Mouse (Mus musculus) heart, adult 11 months (tissue): Measurements from ENCODE around the gene Nme7.

Source experiments
- DNase-seq: peaks from one replicate; pipeline ENCODE4 v3.0.0; 2022

The Nme7 gene

DNA sequence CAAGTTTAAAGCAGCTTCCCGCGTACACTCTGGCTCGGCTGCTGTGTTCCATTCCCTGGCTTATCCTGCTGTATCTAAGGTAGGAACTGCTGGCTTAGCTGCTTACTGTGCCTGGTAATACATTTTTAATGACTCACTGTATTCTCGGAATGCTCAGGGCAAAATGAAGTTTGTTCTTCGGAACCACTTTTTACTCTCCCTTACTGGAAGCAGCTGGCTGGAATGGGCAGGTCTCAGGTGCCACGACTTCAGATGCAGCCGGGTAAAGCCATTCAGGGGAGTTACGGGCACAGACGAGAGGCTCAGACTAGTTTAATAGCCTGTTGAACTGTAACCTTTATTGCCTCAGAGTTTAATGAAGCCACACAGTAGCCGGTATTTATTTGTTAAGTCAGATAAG, 17.5 kb downstream of the Nme7 start:
- peak; percentile 49 for DNase-seq

DNA sequence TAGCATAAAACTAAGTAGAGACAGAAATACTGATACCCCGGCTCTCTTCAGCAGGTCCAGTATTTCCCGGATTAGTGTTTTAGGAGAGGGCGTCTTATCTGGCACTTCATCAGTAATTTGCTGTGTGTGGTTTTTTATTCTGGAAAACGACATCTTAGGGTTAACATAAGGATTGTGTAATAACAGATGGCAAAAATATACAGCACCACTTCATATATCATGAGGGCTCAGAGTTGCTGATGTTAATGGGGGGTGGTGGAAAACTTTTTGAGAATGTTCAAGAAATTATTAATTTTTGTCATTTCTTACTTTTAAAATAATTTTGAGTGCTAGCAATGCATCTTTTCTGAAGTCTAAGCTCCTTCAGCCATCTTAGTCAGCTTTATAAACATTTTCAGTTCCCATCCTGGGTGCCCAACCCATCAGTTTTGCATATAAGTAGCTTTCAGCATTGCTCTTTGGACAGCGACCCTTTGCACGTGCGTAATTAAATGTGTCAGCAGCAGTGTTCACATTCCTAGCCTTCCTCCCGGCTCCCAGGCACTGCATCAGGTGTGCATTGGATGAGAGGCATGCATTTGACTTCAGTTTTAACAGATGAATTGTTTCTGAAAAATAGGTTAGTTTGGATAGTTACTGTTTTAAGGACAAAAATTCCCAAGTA, 19.2 kb downstream of the Nme7 start:
- no peak for DNase-seq

DNA sequence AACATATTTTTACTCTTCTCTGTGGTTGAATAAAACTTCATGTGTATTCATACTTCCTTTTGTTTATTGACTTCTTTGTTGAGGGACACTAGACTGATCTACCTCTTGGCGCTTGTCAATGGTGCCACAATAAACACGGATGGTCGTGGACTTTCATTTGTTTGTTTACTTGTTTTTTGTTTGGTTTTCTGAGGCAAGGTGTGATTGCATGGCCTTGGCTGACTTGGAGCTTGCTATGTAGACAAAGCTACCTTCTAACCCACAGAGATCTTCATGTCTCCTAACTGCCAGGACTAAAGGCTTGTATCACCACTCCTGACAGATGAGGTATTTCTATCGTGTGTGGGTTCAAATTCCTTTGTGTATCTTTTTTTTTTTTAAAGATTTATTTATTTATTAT, 20.3 kb downstream of the Nme7 start:
- DNase-seq: no peak

DNA sequence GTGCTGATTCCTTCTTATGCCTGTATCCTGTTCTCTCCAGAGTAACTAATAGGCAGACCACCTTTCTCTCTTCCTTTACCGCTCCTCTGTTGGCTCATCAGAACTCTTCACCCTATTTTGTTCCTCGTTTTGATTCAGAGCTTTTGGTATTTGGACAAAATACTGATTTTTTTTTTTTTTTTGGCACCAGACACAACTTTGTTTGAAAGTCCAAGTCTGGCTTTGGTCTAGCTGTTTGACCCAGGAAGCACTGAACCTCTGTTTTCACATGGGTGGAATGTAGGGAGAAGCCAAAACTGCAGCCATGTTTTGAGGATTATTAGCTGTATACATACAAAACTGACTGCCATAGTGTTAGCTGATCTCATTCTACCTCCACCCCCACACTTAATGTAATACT, 21.0 kb downstream of the Nme7 start:
- DNase-seq: no peak

DNA sequence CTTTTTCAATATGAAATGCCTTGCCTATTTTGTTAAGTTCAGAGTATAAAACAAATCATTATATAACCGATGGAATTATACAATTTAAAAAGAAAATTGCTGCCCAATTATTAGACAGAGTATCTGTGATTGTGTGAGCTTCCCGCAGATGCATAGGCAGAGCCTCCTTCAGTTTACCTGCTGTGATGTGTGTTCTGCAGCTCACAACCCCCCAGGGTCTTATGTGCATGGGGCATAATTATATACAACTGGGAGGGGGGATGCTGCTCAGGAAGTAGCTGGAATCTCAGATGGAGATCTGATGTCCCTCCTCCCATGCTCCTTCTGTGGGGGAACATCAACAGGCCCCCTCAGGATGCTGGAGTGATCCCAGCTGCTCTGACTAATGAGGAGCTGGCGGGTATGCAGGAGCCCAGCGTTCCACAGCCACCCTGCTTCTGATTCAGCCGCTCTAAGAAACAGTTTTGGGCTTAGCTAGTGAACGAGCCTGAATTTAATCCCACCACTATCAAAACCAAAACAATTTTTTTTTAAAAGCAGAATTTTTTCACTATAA, 22.8 kb downstream of the Nme7 start:
- DNase-seq: no peak

DNA sequence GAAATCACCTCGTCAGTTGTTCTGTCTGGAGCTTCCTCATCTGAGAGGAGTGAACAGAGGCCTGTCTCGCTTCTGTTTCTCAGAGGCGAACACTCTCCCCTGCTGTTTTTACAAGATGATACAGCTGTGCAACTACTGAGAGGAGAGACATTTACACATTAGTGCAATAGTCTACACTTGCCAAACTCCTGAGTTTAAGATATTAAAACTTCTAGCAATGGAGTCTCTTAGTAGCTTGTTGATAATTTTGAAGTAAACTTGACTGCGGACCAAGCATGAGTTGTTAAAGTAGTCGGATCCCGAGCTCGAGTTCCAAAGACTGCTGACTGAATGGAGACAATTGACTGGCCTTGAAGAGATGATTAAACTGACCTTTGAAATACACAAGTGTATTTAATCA, 23.8 kb downstream of the Nme7 start:
- DNase-seq: no peak

DNA sequence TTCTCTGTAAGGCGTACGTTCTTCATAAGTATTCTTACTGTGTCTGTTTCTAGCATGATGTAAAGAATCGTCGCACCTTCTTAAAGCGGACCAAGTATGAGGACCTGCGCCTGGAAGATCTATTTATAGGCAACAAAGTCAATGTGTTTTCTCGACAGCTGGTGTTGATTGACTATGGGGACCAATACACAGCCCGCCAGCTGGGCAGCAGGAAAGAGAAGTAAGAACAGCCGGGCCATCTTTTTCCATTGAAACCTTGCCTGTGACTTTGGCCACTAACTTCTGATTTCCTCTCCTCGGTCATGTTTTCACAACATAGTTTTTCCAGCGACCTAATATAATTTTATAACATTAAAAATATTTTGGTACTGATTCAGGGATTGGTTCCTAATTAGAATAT, 28.6 kb downstream of the Nme7 start:
- DNase-seq: no peak

DNA sequence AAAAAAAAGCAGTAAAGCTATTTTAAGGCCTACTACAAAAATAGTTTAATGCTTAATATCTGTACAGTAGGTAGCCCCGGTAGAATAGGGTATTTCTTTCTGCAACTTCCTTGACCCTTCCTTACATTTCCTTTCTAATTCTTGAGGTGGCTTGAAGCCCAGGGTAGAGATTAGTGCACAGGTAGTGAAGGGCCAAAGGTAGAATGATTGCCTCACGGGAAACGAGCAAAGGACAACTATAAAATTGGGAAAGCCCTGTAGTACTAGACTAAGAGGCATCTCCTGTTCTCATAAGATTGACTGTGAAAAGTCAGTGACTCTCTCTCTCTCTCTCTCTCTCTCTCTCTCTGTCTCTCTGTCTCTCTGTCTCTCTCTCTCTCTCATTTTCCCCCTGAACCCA, 31.5 kb downstream of the Nme7 start:
- no peak for DNase-seq

DNA sequence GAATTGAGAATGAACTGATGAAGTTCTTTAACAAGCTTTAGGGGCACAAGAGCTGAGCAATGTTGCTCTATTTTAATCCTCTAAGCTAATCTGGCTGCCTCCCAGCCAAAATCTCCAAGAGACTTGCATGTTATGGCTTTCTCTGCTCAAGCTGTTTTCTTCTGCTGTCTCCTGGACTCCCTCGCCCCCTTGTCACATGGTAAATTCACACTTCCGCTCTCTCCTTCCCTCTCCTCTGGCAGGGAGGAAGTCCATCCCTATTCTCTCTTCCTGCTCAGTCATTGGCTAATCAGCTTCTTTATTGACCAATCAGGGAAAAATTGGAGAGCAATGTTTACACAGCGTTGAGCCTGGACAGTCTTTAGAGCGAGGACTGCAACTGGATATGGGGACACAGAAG, 31.9 kb downstream of the Nme7 start:
- no peak for DNase-seq

DNA sequence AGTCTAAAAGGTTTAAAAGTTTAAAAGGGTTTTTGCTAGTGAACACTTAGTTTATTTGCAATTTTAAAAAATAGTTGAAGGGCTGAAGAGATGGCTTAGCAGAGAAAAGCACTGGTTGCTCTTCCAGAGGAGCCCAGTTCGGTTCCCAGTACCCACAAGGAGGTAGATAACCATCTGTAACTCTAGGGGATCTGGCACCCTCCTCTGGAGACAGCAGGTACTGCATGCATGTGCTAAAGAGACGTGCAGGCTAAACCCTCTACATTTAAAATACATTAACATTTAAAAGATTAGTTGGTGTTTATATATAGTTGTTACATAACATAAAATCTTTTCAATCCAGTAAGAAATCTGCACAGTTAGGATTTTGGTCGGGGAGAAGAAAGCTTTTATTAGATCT, 38.2 kb downstream of the Nme7 start:
- no peak for DNase-seq

DNA sequence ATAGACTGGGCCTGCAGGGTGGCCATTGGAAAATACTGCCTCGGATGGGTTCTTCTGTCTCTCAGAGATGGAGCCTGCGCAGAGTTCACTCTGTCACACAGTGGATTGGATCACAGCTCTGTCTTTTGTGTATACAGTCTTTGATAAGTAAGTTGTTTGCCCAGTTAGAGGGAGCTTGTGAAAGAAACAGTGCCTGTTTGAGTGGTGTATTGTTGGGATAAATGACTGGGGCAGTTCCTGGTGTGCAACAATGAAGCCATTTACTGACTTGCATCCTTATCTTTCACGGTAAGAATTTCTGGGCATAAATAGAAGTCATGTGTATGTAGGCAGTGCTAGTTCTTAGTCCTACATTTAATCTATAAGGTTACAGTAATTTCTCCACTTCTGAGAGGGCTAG, 49.5 kb downstream of the Nme7 start:
- DNase-seq: no peak

DNA sequence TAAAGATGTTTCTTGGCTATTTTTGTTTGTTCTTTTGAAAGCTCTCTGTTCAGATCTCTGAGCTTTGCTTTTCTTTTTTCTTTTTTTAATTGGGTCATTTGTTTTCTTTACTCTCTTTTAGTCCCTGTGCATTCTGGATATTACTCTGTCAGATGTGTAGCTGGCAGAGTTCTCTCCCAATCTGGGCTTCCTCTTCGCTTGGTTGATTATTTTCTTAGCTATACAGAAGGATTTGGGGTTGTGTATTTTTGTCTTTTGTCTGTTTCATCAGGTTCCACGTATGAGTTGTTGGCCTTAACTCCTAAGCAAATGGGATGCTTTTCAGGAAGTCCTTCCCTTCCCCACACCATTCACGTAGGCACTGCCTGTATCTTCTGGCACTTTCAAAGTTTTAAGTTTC, 54.1 kb downstream of the Nme7 start:
- no peak for DNase-seq

DNA sequence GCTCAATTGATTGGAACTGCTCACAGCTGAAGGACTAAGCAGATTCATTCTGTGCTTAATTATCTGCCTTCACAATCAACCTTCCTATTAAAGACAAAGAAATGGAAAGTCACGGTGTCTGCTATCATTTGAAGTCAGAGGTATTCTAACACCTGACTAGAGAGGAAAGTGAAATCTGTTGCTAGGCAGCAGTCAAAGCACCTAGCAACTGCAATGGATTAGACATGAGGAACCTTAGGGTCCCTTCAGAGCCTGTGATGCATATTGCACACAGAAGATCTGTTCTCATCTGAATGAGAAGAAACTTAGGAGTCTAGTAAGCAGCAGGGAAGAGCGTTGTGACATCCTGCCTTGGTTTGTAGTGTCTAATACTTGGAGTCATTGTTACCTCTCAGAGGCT, 58.1 kb downstream of the Nme7 start:
- DNase-seq: no peak

DNA sequence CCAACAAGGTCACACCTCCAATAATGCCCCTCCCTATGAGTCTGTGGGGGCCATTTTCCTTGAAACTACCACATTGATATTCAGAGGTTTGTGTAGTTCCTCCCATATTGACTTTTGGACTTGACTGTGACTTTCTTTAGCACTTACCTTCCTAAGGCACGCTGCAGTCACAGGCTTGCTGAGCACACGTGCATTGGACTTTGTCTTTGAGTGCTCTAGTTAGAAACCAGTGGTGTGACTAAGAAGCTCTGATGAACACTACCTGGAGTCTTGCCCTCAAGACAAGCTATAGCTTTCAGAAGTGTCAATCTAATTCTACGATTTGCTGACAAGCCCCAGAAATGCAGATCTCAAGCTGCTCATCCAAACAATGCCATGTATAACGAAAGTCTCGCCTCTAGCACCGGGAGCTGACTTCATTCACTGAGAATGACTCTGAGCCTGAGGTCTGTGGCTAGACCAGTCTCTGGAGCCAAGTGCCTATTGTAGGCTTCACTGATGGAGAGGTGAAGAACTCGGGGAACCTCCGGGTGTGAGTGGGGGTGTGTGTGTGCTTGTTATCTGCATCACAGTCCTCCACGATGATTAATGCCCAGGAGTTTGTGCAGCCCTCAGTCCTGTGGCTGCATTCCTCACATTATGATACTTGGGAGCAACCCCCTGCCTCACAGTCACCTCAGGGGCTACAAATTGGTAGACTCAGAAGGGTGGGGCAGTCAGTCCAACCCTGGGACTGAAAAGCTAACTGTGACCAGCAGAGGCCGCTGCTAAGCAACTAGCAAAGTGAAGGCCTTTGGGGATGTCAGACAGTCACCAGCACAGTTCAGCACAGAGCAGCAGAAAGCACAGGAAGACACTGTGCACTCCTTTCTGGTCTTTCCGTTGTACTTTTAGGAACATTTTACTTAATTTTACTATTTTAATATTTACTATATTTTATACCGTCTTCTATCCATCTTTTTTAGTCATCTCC, 62.5 kb downstream of the Nme7 start:
- peak; percentile 95 for DNase-seq

DNA sequence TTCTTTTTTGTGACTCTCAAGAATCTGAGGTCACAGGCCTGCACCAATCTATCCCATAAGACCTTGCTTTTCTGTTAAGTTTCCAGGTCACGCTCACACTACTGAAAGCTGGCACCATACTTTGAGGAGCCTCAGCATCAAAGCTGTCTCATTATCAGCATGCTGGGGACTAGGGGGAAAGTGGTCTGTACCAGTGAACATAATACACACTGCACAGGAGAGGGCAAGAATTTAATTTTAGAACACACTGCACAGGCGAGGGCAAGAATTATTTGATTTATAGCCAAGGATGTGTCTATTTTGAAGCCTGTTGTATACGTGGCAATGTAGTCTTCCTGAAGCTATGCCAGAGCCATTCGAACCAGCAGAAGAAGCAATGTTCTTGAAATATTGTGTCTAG, 64.2 kb downstream of the Nme7 start:
- no peak for DNase-seq

DNA sequence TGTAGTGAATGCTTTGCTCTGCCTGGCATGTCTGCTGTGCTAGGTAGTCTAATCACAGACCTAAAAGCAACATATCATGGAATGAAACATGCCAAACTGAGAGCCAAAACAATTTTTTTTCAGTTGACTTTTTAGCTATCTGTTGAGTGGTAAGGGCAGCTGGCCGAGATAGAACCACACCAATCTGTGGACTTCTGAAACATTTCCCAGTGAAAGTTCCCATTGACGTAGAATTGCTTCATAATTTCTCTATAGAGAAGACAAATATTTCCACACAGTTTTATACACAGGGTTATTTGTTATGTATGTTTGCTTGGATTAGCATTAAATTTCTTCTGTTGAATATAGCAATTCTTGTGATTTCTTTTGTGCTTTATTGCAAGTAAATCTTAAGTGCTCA, 65.9 kb downstream of the Nme7 start:
- DNase-seq: no peak

DNA sequence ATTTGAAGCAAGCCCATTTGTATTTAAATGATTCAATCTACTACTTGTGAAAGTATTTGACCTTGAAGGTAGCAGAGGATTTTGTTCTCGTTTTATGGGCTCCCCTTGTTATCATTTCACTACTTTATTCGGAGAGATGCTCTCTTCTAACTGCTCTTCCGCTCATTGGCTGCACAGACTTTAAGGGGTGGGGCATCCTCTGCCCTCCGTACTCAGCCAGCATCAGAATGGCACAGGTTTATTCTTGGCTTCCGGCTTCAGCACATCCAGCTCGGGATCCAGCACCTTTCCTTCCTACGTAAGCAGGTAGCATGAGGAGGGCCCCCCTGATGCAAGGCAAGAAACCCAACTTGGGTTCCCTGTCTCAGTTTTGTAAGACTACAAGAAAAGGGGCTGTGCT, 69.1 kb downstream of the Nme7 start:
- DNase-seq: no peak

DNA sequence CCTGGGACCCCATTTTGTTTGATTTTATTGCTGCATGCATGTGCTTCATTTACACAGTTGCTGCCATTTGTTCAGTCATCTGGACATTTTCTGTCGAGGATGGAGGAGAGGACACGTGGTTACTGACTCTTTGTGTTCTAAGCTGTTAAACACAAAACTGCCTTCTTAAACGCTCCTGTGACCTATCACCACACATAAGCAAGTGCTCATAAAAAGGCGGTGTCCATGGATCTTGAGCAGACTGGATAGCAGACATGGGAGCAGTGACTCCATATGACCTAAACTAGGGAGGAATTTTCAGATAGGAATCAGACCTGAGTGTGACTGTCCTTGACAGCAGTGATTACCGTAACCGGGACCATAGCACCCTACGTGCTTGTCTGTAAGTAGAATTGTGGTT, 70.1 kb downstream of the Nme7 start:
- DNase-seq: no peak

DNA sequence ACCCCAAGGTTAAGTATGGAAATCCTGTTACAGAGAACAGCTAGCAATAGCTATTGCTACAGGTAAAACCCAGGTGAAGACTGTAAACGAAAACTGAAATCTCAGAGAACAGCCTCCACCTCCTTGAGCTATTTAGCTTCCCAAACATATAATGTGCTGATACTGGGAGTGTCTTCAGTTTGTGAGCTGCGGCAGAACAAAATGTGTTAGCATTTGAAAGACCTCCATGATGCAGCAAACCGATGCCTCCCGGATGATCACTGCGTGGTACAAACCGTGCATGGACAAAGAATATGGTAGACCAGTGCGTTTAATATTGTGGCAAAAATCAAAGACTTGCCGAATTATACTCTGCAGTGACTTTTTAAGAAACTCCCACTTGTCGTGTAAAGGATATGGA, 71.7 kb downstream of the Nme7 start:
- DNase-seq: no peak

DNA sequence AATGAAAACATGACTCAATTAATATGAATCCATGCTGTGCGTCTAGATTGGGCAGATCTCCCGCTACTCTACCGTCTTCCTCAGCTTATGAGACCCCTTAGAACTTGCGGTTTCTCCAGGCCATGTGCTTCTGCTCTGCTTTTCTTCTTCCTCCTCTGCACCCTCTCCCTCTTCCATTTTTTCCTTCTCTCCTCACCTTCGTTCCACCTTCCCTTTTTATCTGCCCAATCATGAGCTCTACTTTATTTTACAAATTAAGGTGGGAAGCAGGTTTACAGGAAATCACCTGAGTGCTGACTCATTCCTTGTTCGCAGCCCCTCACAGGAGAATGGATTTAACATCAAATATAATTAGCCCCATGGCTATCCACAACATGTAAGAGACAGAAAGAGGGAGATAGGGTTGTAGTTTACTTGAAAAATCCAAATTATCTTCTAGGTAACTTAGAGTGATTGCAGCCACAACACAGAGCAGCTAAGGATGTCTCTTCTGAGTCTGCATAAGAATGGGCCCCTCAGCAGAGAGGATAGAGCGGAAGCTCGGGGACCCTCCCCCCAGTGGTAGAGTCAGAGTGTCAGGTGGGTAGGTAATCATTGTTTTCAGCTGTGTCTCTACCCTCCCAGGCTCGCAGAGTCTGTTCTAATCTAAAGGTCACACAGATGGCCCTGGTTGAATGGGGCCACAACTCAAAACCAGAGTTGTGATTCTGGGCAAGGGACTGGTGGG, 73.0 kb downstream of the Nme7 start:
- no peak for DNase-seq

DNA sequence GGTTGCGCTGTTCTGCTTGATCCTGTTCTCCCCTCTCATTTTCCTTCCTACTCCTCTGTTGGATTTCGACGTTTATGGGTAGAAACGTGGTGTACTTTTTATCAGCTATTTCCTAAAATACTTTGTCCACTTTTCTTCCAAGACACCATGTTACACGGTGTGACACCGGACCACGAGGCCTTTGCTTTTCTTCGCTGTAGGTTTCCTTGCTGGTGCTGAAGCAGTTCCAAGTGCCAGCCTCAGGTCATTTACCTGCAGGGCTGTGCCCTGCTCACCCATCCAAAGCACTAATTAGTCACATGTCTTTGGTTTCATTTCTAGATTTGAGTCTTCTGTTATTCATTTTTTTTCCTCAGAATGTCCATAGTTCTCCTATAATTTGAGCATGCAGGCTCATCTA, 79.7 kb downstream of the Nme7 start:
- DNase-seq: peak; percentile 61

DNA sequence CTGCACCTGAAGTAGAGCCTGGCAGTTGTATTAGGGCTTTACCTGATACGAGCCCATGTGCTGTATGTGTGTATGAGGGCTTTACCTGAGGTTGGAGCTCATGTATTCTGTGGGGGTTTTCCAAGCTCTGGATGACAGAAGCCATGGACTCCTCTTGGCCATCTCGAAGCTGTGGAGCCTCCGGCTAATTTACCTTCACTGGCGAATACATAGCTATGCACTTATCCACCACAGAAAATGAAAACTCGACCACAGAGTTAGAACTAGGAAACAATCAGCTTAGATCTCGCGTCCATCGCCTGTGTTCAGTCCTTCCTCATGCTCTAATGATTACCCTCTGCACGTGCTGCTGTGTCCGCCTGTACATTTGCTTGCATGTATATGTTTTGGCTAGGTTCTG, 80.4 kb downstream of the Nme7 start:
- DNase-seq: peak; percentile 51

DNA sequence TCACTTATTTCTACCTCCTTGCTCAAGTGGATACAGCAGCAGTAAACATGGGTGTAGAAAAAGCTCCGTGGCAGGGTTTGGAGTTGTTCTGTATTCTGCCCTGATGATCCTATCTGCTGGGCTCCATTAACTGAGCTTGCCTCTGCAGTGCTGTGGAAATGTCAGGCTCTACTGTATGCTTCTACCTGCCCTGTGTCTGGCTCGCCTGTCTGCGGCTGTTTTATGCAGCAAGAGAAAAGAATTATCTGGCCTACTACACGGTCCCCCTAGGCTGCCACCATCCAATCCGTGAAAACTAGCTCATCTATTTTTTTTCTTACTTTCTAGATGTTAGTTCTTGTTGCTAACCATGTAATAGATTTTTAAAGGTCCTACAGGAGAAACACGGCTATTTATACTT, 81.1 kb downstream of the Nme7 start:
- DNase-seq: peak; percentile 55

DNA sequence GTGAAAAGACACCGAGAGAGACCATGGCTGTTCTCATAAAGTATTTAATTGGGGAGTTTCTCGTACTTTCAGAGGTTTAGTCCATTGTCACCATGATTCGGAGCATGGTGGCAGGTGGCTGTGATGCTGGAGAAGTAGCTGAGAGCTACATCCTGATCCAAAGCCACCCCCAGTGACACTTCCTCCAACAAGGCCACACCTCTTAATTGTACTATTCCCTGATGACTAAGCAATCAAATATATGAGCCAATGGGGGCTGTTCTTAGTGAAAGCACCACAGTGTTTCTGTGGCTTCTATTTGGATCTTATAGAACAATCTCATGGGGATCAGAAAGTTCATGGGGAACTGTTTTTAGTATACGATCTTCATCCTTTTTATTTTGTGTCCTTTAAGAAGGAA, 85.8 kb downstream of the Nme7 start:
- DNase-seq: peak; percentile 50
